Mouse (Mus musculus): ENCODE measurements at regions not wholly inside any gene's neighbourhood (a gene's known extent, or its start where the extent isn't known, plus 50 kb on each side); places are given as distances from the start of the nearest gene placed in this dataset.

DNA sequence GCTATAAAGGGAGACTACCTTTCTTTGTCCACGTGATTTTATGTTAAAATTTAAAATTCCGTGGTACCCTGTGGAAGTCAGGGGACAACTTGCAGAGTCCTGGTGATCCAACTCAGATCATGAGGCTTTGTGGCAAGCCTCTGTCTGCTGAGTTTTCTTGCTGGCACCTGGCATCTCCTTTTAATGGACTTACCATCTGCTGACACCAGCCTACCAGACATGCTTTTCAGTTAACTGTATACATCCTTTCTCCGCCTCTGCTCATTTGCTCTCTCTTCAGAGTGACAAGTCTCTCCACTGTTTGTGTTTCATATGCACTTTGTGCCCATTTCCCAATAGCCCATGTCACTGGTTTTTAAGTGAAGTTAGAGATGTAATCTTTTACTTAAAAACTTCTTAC is 382.1 kb upstream of the Kcnh8 start:
- TF ChIP-seq CTCF (conservative IDR thresholded peaks at IDR 0.05; ENCODE audit: insufficient read depth, insufficient read length, low read depth, low read length) (no peak), POLR2A (IDR thresholded peaks at IDR 0.05; ENCODE audit: low read depth, low read length) (no peak)
